8 mouse cellular contexts compared by ENCODE assay signal in the genomic region with DNA sequence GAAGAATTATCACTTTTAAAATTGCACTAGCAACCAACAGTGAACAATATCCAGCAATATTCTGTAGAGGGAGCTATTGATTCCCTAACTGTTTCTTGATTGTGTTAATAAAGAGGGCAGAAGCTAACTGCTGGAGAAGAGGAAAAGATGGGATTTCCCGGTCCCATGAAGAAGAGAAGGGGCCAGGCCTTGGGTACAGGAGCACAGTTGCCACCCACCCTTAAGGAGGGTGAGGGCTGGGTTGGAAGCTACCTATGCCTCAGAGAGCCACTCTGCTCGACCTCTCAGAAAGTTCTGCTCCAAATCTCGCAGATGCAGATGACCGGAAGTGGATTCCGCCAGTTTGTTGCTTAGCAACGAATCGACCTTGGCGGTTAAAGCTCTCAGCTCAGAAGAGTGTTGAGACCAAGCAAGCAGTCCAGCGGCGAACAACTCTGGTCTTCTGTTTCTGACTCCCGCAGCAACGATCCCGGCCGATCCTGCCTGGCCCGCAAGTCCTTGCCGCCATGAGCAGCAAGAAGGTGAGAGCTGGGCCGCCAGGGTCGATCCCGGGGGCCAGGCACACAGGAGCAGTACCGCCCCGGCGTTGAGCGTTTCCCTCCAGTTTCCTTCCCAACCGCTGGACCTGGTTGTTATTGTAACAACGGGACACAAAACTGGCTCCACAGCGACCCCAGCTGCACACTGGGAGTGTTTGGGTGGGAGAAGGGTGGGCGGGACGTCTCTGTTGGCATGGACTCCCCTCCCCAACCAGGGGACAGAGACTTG. TPM values are rescaled to one million over a fixed set of nuclear protein-coding genes. Genes with fewer than 3 reads are reported as not detected.
DNase-seq lines count a peak whose midpoint lies in the region; ATAC-seq and TF ChIP-seq lines count a peak whose summit lies in the region.

No protein-coding gene starts in this region.

- no peaks in the 10 kb centered on the region for H3K27me3 ChIP-seq in cerebellum, adult 2 months (ENCODE audit: control insufficient read depth, insufficient read depth, low read length)
- no peaks in the 10 kb centered on the region for H3K27me3 ChIP-seq in liver, embryonic 16.5 days (ENCODE audit: control insufficient read depth, insufficient read depth, low read depth, low read length)

- peak; percentile 76 for DNase-seq in ES-CJ7 (ENCODE audit: low read depth, low spot score)
- peak; percentile 32 to 33 for DNase-seq in cerebellum, adult 2 months
- DNase-seq in forelimb bud, embryonic 11.5 days (ENCODE audit: low read depth, low spot score), result peak; percentile 85
- DNase-seq in heart, postnatal 36 days, result peak; percentile 54 to 61
- peak; percentile 3 to 19 for DNase-seq in layer of hippocampus, adult 18-20 months (ENCODE audit: low spot score in 2 of 2)
- peak; percentile 72 for DNase-seq in ovary, adult 18-20 months (ENCODE audit: low spot score)
- no peak for DNase-seq in spleen, postnatal 4 days (ENCODE audit: low spot score in 2 of 2)

- peak overlapping the region; percentile 45; the same call in 1 of the 2 replicates for H3K9ac ChIP-seq in liver, embryonic 16.5 days (ENCODE audit: low read depth, low read length)

- H3K27ac ChIP-seq in cerebellum, adult 2 months (ENCODE audit: insufficient read depth, low read length), result no peak overlapping the region
- H3K27ac ChIP-seq in liver, embryonic 16.5 days (ENCODE audit: low read length), result no peak overlapping the region

- peak overlapping the region; percentile 66 for H3K4me2 ChIP-seq in liver, embryonic 16.5 days (ENCODE audit: low read depth, low read length)

- H3K36me3 ChIP-seq in liver, embryonic 16.5 days (ENCODE audit: control insufficient read depth, insufficient read depth), result no peaks in the 10 kb centered on the region

- peak; percentile 43; the same call in 1 of the 2 replicates for ATAC-seq in liver, embryonic 16.5 days (ENCODE audit: low read depth)

- no peak for TF ChIP-seq POLR2A in cerebellum, adult 2 months (IDR thresholded peaks at IDR 0.05; ENCODE audit: borderline replicate concordance, insufficient read depth, low read length)

- H3K9me3 ChIP-seq in liver, embryonic 16.5 days (replicated peaks; ENCODE audit: control insufficient read depth, low read length), result no peaks in the 10 kb centered on the region

- H3K4me1 ChIP-seq in cerebellum, adult 2 months (ENCODE audit: control insufficient read depth, insufficient read depth, low read length), result no peaks in the 10 kb centered on the region
- H3K4me1 ChIP-seq in liver, embryonic 16.5 days (ENCODE audit: control insufficient read depth, low read depth, low read length), result no peaks in the 10 kb centered on the region

- WGBS in cerebellum, adult 2 months, result under 1% methylated on average over 28 of the region's 28 CpGs
- 2% methylated on average over 28 of the region's 28 CpGs for WGBS in liver, embryonic 16.5 days (ENCODE audit: insufficient replicate concordance)

- H3K4me3 ChIP-seq in cerebellum, adult 2 months (replicated peaks; ENCODE audit: insufficient read depth, low read depth, low read length), result peak overlapping the region; percentile 54
- peak overlapping the region; percentile 57 for H3K4me3 ChIP-seq in liver, embryonic 16.5 days (ENCODE audit: low read depth, low read length)

- intact Hi-C loops in heart, postnatal 36 days (cut with DNase I), result no loop called here

- TF ChIP-seq CTCF in cerebellum, adult 2 months (IDR thresholded peaks at IDR 0.05; ENCODE audit: borderline replicate concordance, insufficient read depth, low read depth, low read length), result no peak

RNA-seq across cellular contexts. Expression of gene Dnah7b, which starts 0.6 kb away (rescaled TPM):
- polyA plus RNA-seq in cerebellum, adult 2 months (2012; rRNA removed), result 12.3 and 13.0 TPM in 2 replicates
- under 1 TPM; 0.75 to 0.76 TPM for total RNA-seq in heart, postnatal 36 days (2021)
- 1 to 10 TPM; 1.3 to 2.6 TPM for total RNA-seq in layer of hippocampus, adult 18-20 months (2021)
- polyA plus RNA-seq in liver, embryonic 16.5 days (2015; fragmentation: Nextera tagmentation; extraction: Ambion mirVana), result 0.04 and 0.11 TPM in 2 replicates

Comparison
In these comparisons a context has a peak if more than half of its experiments do, and no peak if none do; other contexts are left out.
1. DNase-seq: peak in ES-CJ7 (single experiment), cerebellum, adult 2 months (2 of 2), forelimb bud, embryonic 11.5 days (single experiment), heart, postnatal 36 days (2 of 2), layer of hippocampus, adult 18-20 months (2 of 2) and ovary, adult 18-20 months (single experiment); none in spleen, postnatal 4 days (0 of 2).